Mouse (Mus musculus) embryo, embryonic 10 days (tissue): ENCODE data around the gene Eif3k.

Experiments
- DNase-seq: peaks from one replicate; pipeline ENCODE4 v3.0.0-alpha.2; 2015; ENCODE audit warnings: low spot score

Eif3k gene

GRCm38 (mm10) chr7:28959505-28960045 is 22.1 kb downstream of the Eif3k start:
- no peak for DNase-seq

GRCm38 (mm10) chr7:28958770-28959169 is 22.9 kb downstream of the Eif3k start:
- DNase-seq = no peak

GRCm38 (mm10) chr7:28957997-28958725 is 23.5 kb downstream of the Eif3k start:
- DNase-seq = no peak

- no peak for DNase-seq
Observed at GRCm38 (mm10) chr7:28957286-28957685, 24.4 kb downstream of the Eif3k start.

- DNase-seq = no peak
Observed at GRCm38 (mm10) chr7:28956270-28956669, 25.4 kb downstream of the Eif3k start.

GRCm38 (mm10) chr7:28955295-28955897 is 26.3 kb downstream of the Eif3k start:
- DNase-seq = no peak

GRCm38 (mm10) chr7:28954773-28955172 is 26.9 kb downstream of the Eif3k start:
- DNase-seq = no peak

- peak; percentile 77 for DNase-seq
Observed at GRCm38 (mm10) chr7:28953476-28954376, 27.9 kb downstream of the Eif3k start.

GRCm38 (mm10) chr7:28952786-28953185 is 28.9 kb downstream of the Eif3k start:
- DNase-seq = no peak

GRCm38 (mm10) chr7:28951764-28952163 is 29.9 kb downstream of the Eif3k start:
- DNase-seq = no peak

GRCm38 (mm10) chr7:28950346-28951037 is 31.2 kb downstream of the Eif3k start:
- no peak for DNase-seq

GRCm38 (mm10) chr7:28949298-28949697 is 32.4 kb downstream of the Eif3k start:
- DNase-seq = no peak

- no peak for DNase-seq
Observed at GRCm38 (mm10) chr7:28948746-28949145, 32.9 kb downstream of the Eif3k start.

GRCm38 (mm10) chr7:28946271-28946610 is 35.4 kb downstream of the Eif3k start:
- no peak for DNase-seq

GRCm38 (mm10) chr7:28945416-28946270 is 36.0 kb downstream of the Eif3k start:
- peak; percentile 71 for DNase-seq

GRCm38 (mm10) chr7:28944756-28945415 is 36.8 kb downstream of the Eif3k start:
- DNase-seq = no peak

GRCm38 (mm10) chr7:28943451-28944180 is 38.0 kb downstream of the Eif3k start:
- DNase-seq = no peak

- DNase-seq = no peak
Observed at GRCm38 (mm10) chr7:28941542-28941941, 40.1 kb downstream of the Eif3k start.

GRCm38 (mm10) chr7:28941129-28941528 is 40.5 kb downstream of the Eif3k start:
- no peak for DNase-seq
